Mouse (Mus musculus) midbrain, embryonic 10.5 days (tissue): ENCODE measurements around the gene Maip1. TPM values are rescaled to one million over a fixed set of nuclear protein-coding genes. Genes with fewer than 3 reads are reported as not detected.

ENCODE experiments used
- DNase-seq: peaks from one replicate; pipeline ENCODE4 v3.0.0-alpha.2; 2017; ENCODE audit warnings: low spot score
- H3K27ac ChIP-seq: fragments of 300-500 bp; sonication (generic); replicated peaks from 2 replicates; pipeline ENCODE4 v1.5.1; 2016; ENCODE audit warnings: mild to moderate bottlenecking
- H3K27me3 ChIP-seq: fragments of 300-500 bp; sonication (generic); 2 replicates; pipeline ENCODE4 v1.6.1; 2016; ENCODE audit warnings: low read depth, mild to moderate bottlenecking; ENCODE audit not compliant: poor library complexity, severe bottlenecking
- H3K36me3 ChIP-seq: fragments of 300-500 bp; sonication (generic); 2 replicates; pipeline ENCODE4 v1.6.1; 2016; ENCODE audit warnings: mild to moderate bottlenecking, moderate library complexity
- H3K4me1 ChIP-seq: fragments of 300-500 bp; sonication (generic); 2 replicates; pipeline ENCODE4 v1.6.1; 2016
- H3K4me3 ChIP-seq: fragments of 300-500 bp; sonication (generic); 2 replicates; pipeline ENCODE4 v1.5.1; 2016; ENCODE audit warnings: mild to moderate bottlenecking, moderate library complexity
- H3K9me3 ChIP-seq: fragments of 300-500 bp; sonication (generic); replicated peaks from 2 replicates; pipeline ENCODE4 v1.6.1; 2016; ENCODE audit warnings: mild to moderate bottlenecking
- WGBS: fragments of 180-500 bp; shearing (Covaris S2); methylation state at CpG from one replicate; pipeline ENCODE4 v1.1.7; 2016; 5-methylcytosine and 5-hydroxymethylcytosine counted together
- polyA plus RNA-seq: library from polyadenylated mRNA; unstranded; fragments of >200 nt; fragmentation: Nextera tagmentation; extraction: Ambion mirVana; gene quantifications from 2 replicates; pipeline ENCODE4 v1.2.1, GENCODE M21; 2016

The Maip1 gene
- 18.7 and 19.5 TPM in 2 replicates for polyA plus RNA-seq

GRCm38 (mm10) chr1:57406187-57407151 is at the start of gene Maip1, which contains the start of gene Tyw5:
TSS of gene Maip1 (plus strand) at chr1:57406328.
TSS of gene Tyw5 (minus strand) at chr1:57407101.
- H3K27me3 ChIP-seq = no peaks in the 10 kb centered on the region
- peaks cover 17% of the 10 kb centered on the region for H3K36me3 ChIP-seq
- no peaks in the 10 kb centered on the region for H3K9me3 ChIP-seq
- DNase-seq = peak; percentile 87
- WGBS = under 1% methylated on average over 72 of the region's 72 CpGs
- peak within 1 kb of the TSS; percentile 89 for H3K4me3 ChIP-seq
- H3K4me1 ChIP-seq = peaks cover 32% of the 10 kb centered on the region
- H3K27ac ChIP-seq = peak within 1 kb of the TSS; percentile 97

- Histone ChIP-seq H3K36me3 (no peaks in the 10 kb centered on the region), H3K4me1 (no peaks in the 10 kb centered on the region), H3K9me3 (no peaks in the 10 kb centered on the region), H3K27me3 (no peaks in the 10 kb centered on the region), H3K4me3 (no peak overlapping the region), H3K27ac (no peak overlapping the region)
- 88% methylated on average over 5 of the region's 5 CpGs for WGBS
- no peak for DNase-seq
Observed at GRCm38 (mm10) chr1:57358546-57358945, 47.6 kb upstream of the Maip1 start.

GRCm38 (mm10) chr1:57367446-57367845 is 38.7 kb upstream of the Maip1 start:
- Histone ChIP-seq H3K9me3 (no peaks in the 10 kb centered on the region), H3K36me3 (no peaks in the 10 kb centered on the region), H3K27ac (no peak overlapping the region), H3K4me3 (no peak overlapping the region), H3K4me1 (no peaks in the 10 kb centered on the region), H3K27me3 (no peaks in the 10 kb centered on the region)
- DNase-seq = no peak
- WGBS = 97% methylated on average over 3 of the region's 3 CpGs

- H3K9me3 ChIP-seq = no peaks in the 10 kb centered on the region
- H3K27me3 ChIP-seq = no peaks in the 10 kb centered on the region
- peaks cover 4% of the 10 kb centered on the region; the same call in 1 of the 2 replicates for H3K36me3 ChIP-seq
- H3K4me3 ChIP-seq = no peak overlapping the region
- no peak for DNase-seq
- H3K4me1 ChIP-seq = no peaks in the 10 kb centered on the region
- H3K27ac ChIP-seq = no peak overlapping the region
- 86% methylated on average over 4 of the region's 4 CpGs for WGBS
Observed at GRCm38 (mm10) chr1:57369111-57369510, 37.0 kb upstream of the Maip1 start.

- no peak for DNase-seq
- Histone ChIP-seq H3K27ac (no peak overlapping the region), H3K4me1 (no peaks in the 10 kb centered on the region), H3K36me3 (peaks cover 4% of the 10 kb centered on the region; the same call in 1 of the 2 replicates), H3K4me3 (no peak overlapping the region), H3K9me3 (no peaks in the 10 kb centered on the region), H3K27me3 (no peaks in the 10 kb centered on the region)
- 87% methylated on average over 4 of the region's 4 CpGs for WGBS
Observed at GRCm38 (mm10) chr1:57370451-57370850, 35.7 kb upstream of the Maip1 start.

GRCm38 (mm10) chr1:57375276-57375675 is 30.9 kb upstream of the Maip1 start:
- Histone ChIP-seq H3K27ac (no peak overlapping the region), H3K4me1 (peaks cover 16% of the 10 kb centered on the region), H3K27me3 (no peaks in the 10 kb centered on the region), H3K9me3 (no peaks in the 10 kb centered on the region), H3K4me3 (no peak overlapping the region), H3K36me3 (peaks cover 4% of the 10 kb centered on the region; the same call in 1 of the 2 replicates)
- 96% methylated on average over 2 of the region's 2 CpGs for WGBS
- no peak for DNase-seq

GRCm38 (mm10) chr1:57376806-57377205 is 29.3 kb upstream of the Maip1 start:
- Histone ChIP-seq H3K4me1 (peaks cover 16% of the 10 kb centered on the region), H3K9me3 (no peaks in the 10 kb centered on the region), H3K36me3 (peaks cover 4% of the 10 kb centered on the region; the same call in 1 of the 2 replicates), H3K4me3 (peak overlapping the region; percentile 95), H3K27me3 (no peaks in the 10 kb centered on the region), H3K27ac (peak overlapping the region; percentile 93)
- DNase-seq = no peak
- WGBS = 67% methylated on average over 6 of the region's 6 CpGs

GRCm38 (mm10) chr1:57377376-57378341 is 28.5 kb upstream of the Maip1 start, which contains the start of gene 1700066M21Rik:
TSS of gene 1700066M21Rik (plus strand) at chr1:57377620.
- peaks cover 4% of the 10 kb centered on the region; the same call in 1 of the 2 replicates for H3K36me3 ChIP-seq
- WGBS = under 1% methylated on average over 81 of the region's 81 CpGs
- H3K27ac ChIP-seq = peak within 1 kb of the TSS; percentile 93
- peaks cover 16% of the 10 kb centered on the region for H3K4me1 ChIP-seq
- peak within 1 kb of the TSS; percentile 95 for H3K4me3 ChIP-seq
- peak; percentile 97 for DNase-seq
- no peaks in the 10 kb centered on the region for H3K9me3 ChIP-seq
- no peaks in the 10 kb centered on the region for H3K27me3 ChIP-seq

- Histone ChIP-seq H3K4me1 (no peaks in the 10 kb centered on the region), H3K27ac (no peak overlapping the region), H3K36me3 (peaks cover 30% of the 10 kb centered on the region), H3K9me3 (no peaks in the 10 kb centered on the region), H3K27me3 (no peaks in the 10 kb centered on the region), H3K4me3 (no peak overlapping the region)
- no peak for DNase-seq
Observed at GRCm38 (mm10) chr1:57386519-57386918, 19.6 kb upstream of the Maip1 start.

GRCm38 (mm10) chr1:57387876-57388275 is 18.3 kb upstream of the Maip1 start:
- H3K4me1 ChIP-seq = no peaks in the 10 kb centered on the region
- no peak for DNase-seq
- WGBS = 82% methylated on average over 2 of the region's 2 CpGs
- no peak overlapping the region for H3K27ac ChIP-seq
- H3K36me3 ChIP-seq = peaks cover 43% of the 10 kb centered on the region
- H3K27me3 ChIP-seq = no peaks in the 10 kb centered on the region
- no peak overlapping the region for H3K4me3 ChIP-seq
- H3K9me3 ChIP-seq = no peaks in the 10 kb centered on the region

- Histone ChIP-seq H3K4me3 (no peak overlapping the region), H3K36me3 (peaks cover 50% of the 10 kb centered on the region), H3K4me1 (no peaks in the 10 kb centered on the region), H3K27ac (no peak overlapping the region), H3K9me3 (no peaks in the 10 kb centered on the region), H3K27me3 (no peaks in the 10 kb centered on the region)
- WGBS = 94% methylated on average over 8 of the region's 8 CpGs
- no peak for DNase-seq
Observed at GRCm38 (mm10) chr1:57388402-57389155, 17.5 kb upstream of the Maip1 start.
